Mouse (Mus musculus) urinary bladder, adult 18-20 months (tissue): ENCODE data around the gene Cbfa2t2.
A peak's percentile ranks its signal among the peaks of the same experiment; 100 is the strongest.

Experiments
- DNase-seq, 2 experiments: peaks; one replicate each; pipeline ENCODE4 v3.0.0; 2022; ENCODE audit warnings: low spot score in 2 of 2, mixed read lengths in 2 of 2

Cbfa2t2 gene

DNA sequence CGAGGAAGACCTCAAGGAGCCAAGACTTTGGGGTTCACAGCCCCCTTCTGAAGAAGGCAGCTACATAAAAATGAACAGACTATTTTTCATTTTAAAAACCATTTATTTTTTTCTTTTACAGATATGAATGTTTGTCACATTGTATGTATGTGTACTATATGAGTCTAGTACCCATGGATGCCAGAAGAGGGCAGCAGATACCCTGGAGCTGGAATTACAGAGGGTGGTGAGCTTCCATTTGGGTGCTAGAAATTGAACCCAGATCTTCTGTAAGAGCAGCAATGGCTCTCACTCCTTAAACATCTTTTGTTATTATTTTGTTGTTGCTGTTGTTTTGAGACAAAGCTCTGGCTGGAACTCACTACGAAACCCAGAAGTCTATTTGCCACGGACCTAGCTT is 10.8 kb upstream of the Cbfa2t2 start:
- DNase-seq = no peak

DNA sequence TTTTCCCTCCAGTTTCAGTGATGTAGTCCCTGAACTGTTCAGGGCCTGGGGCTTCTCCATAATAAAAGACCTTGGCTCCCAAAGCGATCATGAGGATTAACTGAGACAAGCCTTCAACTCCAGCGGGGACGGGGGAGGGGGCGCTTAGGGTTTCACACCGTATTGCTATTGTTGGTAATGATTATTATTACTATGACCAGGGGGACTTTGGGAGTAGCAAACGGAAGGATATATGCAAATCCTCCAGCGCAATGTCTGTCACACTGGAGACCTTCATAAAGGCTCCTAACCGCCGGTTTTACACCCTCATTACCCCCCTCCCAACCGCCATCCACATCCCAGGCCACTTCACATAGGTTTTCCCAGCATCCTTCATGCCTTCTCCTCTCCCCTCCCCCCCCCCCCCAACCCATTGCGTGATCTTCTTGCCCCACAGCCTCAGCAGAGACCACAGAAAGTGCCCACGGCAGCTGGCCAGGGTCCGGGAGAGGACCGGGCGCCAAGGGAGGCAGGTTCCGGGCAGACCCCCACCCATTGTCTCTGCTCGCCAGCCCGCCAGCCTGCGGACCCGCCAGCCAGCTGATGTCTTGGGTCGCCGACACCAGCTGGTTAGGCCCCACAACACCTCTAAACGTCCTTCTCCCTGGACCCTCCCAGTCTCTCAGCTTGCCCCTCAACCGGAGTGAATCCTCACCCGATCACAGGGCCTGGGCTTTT is 9.9 kb upstream of the Cbfa2t2 start:
- DNase-seq = no peak

DNA sequence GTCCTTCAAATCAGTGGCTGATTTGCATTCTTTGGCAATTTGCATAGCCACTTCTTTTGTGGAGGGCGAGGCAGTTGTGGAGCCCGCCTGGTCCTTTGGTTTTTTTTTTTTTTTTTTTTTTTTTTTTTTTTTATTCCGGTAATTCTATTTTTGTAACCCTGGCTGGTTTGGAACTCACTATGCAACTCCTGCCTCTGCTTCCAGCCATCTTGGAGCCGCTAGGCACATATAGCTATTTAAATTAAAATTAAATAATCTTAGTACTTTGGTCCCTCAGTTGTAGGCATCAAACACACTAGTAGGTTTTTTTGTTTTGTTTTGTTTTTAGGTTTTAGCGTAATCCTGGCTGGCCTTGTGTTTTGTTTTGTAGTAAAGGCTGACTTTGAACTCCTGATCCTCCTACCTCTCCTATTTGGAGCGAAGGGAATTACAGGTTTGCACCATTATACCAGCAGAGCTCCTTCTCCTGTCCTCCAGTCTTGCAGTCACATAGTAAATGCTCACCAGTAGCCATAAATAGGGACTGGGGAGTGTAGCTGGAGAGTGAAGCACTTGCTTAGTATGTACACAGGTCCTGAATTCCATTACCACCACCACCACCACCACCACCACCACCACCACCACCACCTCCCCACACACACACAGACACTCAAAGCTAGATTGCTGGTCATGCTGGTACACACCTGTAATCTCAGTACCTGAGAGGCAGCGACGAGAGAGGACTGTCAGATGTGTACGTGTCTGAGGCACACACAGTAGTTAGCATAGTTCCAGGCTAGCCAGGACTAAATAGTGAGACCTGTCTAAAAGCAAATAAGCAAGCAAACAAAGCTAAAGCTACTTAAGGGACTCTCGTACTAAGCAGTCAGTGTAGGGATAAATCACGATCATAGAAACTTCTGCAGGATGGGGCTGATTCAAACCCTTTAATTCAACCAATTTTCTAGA is 9.1 kb upstream of the Cbfa2t2 start:
- no peak for DNase-seq

DNA sequence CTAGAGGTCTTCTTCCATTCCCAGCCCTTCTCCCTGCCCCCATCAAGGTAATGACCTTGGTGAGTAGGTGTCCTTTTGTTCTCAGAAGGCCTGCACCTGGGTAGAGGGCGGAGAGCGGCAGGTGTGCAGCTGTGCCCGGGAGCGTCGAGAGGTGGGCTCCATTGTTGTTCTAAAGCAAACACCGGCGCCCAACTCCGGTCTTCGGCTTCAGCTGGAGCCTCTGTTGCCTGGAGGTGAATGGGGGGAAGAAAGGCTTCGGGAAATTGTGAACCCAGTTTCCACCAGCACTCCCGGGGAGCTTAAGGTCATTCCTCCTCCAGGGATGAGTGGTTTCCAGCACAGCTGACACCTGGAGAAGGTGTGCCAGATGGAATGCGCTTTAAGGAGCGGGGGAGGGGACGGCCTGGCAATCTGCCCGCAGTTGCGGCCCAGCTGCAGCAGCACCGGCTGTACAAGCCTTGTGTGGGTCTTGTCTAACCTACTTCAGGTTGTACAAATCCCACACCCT is 8.4 kb upstream of the Cbfa2t2 start:
- DNase-seq = peak; percentile 20 to 35

DNA sequence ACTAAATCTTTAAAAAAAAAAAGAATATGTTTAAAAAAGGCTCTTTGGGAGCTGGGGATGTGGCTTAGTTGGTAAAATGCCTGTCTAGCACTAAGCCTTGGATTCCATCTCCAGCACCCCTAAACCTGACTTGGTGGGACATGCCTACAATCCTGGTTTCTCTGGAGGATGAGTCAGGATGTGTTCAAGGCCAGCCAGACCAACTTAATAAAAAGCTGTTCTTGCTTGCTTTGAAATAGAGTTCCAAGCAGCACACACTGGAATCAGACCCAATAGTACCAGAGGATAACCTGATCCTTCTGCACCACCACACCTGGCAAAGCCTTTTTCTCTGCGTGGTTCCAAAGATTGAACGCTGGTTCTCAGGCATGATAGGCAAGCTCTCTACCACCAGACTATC is 5.7 kb upstream of the Cbfa2t2 start:
- no peak for DNase-seq

DNA sequence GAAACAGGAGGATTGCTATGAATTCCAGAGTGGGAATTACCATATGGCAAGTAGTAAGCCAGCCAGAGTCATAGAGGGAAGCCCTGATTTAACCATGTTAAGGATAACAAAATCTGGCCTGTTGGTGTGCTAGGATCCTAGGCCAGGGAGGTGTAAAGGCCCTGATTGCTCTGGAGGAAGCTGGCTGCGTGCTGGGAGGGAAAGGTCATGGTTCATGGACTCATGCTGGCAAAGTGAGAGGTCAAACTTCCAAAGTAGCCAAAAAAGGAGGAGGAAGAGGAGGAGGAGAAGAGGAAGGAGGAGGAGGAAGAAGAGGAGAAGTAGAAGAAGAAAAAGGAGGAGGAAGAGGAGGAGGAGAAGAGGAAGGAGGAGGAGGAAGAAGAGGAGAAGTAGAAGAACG is 3.6 kb upstream of the Cbfa2t2 start:
- DNase-seq = no peak

GRCm38 (mm10) chr2:154433391-154433790 is 2.9 kb upstream of the Cbfa2t2 start:
- no peak for DNase-seq

DNA sequence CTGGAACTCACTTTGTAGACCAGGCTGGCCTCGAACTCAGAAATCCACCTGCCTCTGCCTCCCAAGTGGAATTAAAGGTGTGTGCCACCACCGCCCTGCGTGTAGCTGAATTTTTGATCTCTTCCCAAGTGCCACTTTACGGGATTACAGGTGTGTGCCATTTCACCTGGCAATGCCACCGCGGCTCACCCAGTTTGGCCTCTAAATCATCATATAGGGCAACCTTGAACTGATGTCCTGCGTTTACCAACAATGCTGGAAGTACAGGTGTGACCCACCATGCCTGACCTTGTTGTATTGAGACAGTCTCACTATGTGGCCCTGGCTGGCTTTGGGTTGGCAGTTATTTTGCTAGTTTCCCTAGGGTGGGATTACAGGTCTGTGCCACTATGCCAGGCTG is 1.6 kb upstream of the Cbfa2t2 start:
- DNase-seq = no peak

DNA sequence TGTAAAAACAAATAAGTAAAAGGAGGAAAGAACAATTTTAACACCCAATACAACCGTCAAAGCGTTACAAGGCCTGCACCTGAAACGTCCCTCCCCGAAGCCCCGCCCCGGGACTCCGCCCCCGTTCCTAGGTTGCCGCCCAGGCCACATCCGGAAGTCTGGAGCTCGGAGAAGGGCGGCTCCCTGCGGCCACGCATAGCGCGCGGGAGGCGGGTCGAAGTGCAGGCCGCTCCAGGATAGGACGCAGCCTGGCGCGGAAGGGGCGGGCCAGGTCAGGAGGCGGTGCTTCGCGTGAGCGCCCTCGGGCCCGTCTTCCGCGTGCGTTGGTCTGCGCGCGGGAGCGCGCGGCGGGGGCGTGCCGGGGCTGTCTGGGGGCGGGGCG is 214 bp upstream of the Cbfa2t2 start:
- peak; percentile 94 to 98 for DNase-seq

DNA sequence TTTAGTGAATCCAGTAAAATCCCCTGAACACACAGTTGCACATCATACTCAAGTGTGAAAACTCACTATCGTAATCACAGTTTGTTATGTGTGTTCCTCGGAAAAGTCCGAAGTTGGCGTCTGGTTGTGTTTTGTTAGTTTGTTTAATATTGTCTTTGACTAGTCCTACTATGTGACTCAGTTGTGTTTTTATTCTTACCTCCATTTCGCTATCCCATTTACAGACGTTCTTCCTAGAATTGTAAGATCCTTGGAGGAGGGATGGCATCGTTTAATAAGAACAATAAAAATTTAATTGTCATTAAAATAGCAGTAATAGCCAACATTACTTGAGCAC is 878 bp downstream of the Cbfa2t2 start:
- DNase-seq = no peak

DNA sequence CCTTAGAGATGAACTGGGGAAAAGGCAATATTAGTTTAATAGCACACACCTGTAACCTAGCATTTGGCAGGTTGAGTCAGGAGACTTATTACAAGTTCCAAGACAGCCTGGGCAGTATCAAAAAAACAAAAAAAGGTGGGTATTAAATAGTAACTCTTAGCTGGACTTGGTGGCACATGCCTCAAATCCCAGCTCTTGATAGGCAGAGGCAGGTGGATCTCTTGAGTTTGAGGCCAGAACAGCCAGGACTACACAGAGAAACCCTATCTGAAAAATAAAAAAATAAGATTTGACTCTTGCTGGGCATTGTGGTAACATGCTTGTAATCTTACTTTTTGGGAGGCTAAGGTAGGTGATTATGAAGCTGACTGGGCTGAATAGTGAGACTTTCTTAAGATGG is 4.2 kb downstream of the Cbfa2t2 start:
- no peak for DNase-seq

DNA sequence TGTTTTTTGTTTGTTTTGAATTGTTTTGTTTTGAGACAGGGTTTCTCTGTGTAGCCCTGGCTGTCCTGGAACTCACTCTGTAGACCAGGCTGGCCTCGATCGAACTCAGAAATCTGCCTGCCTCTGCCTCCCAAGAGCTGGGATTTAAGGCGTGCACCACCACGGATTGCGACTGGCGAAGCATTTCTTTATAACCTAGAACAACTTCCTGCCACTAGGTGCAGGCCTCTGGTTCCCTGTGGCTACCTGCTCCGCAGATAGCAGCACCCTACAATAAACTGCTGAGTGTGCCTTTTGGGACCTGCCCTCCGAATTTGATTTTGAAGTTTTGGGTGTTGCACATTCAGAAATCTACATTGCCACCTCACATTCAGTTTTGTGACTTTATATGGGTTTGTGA is 11.5 kb downstream of the Cbfa2t2 start:
- DNase-seq = no peak

DNA sequence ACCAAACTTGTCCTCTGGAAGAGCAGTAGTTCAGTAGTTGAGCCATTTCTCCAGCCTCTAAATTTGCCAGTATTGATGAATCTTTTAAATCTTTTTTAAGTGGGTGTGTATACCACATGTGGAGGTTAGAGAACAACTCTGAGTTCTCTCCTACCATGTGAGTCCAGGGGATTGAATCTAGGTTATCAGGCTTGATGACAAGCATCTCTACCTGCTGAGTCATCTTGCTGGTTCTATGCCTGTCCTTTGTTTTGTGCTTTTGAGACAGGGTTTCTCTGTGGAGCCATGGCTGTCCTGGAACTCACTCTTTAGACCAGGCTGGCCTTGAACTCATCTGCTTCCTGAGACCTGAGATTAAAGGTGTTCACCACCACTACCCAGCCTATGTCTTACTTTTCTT is 12.4 kb downstream of the Cbfa2t2 start:
- no peak for DNase-seq

DNA sequence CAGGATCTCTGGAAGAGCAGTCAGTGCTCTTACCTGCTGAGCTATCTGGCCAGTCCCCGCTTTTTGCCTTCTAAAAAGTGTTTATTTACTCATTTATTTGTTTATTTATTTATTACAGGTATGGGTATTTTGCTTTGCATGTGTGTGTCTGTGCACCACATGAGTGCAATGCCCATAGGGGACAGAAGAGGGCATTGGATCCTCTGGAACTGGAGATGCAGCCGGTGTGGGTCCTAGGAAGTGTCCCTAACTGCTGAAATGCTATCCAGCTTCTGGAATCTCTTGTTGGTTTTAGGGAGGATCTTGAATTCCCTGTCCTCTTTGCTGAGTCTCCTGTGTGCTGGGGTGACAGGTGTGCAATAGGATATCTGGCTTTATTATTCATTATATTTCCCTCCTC is 16.7 kb downstream of the Cbfa2t2 start:
- DNase-seq = no peak

DNA sequence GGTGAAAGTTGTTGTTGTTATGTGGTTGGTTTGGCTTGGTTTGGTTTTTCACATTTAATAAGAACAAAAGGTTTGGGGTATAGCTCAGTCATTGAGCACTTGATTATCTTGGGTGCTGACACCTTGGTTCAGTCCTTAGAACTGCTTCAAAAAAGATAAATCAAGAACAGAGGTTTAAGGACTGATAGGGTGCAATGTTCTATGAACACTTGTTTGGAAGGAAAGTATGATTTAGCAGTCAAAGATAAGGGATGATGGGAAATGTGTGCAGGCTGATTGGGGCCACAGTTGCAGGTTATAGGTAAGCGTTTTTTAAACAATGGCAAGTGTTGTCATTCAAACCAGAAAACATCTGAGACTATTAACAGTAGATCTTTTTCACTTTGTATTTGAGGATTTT is 17.8 kb downstream of the Cbfa2t2 start:
- no peak for DNase-seq

- no peak for DNase-seq
Observed at GRCm38 (mm10) chr2:154454605-154455004, 18.3 kb downstream of the Cbfa2t2 start.

DNA sequence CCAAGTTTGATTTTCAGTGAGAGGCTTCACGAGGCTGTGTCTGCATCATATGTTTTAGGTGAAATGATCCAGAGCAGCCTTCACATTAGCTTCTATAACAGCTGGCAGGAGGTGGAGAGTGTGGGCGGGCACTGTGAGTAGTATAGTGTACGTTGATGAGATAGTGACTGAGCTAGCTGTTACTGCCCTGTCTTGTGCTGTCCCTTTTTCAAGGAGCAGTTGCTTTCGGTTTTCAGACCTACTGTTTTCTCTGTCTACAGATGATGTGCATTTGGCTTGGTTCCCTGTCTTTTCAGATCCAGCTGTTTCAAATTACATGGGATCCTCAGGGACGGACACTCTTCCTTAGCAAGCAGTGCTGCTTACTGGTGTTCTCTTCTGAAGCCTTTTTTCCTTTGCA is 19.5 kb downstream of the Cbfa2t2 start:
- DNase-seq = no peak

GRCm38 (mm10) chr2:154456621-154457020 is 20.3 kb downstream of the Cbfa2t2 start:
- no peak for DNase-seq

DNA sequence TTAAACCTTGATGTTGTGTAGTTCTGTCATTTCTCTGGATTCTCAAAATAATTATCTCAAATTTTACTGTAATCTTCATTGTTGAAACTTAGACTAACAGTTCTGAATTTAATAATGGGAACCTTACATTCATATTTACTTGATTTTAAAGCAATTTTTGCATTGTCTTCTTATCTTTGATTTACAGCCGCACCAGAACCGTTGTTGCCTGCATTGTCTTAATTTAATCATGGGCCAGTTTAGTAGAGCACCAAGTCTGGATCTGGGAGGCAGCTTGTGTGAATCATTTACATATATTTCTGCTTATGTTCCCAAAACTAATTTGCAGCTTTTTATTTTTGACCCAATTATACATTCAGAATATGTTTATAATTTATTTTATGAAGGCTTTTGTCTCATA is 23.0 kb downstream of the Cbfa2t2 start:
- no peak for DNase-seq

- DNase-seq = peak; percentile 15 to 30
Observed at GRCm38 (mm10) chr2:154459851-154460250, 23.6 kb downstream of the Cbfa2t2 start.

- DNase-seq = no peak
Observed at GRCm38 (mm10) chr2:154463621-154464198, 27.4 kb downstream of the Cbfa2t2 start.

DNA sequence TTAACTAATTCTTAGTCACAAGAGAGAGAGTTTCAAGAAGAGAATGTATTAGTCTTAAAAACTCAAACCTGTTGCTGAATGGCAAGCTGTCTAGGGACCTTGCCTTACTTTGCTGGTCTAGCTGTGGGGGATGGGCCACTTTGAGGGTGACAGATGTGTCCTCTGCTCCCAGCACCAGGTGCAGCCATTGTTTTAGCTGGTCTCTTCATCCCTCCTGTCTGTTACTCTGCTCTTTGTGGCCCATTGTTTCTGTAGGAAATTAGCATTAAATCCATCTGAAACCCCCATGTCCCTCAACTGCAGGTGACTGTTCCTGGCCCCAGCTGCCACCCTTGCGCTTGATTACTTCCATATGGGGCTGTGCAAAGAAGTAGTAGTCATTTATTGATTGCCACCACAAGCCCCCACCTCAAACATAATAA is 29.6 kb downstream of the Cbfa2t2 start:
- DNase-seq = no peak

GRCm38 (mm10) chr2:154467139-154467538 is 30.9 kb downstream of the Cbfa2t2 start:
- no peak for DNase-seq
